Mouse (Mus musculus): ENCODE results near the gene Grasp.

DNA sequence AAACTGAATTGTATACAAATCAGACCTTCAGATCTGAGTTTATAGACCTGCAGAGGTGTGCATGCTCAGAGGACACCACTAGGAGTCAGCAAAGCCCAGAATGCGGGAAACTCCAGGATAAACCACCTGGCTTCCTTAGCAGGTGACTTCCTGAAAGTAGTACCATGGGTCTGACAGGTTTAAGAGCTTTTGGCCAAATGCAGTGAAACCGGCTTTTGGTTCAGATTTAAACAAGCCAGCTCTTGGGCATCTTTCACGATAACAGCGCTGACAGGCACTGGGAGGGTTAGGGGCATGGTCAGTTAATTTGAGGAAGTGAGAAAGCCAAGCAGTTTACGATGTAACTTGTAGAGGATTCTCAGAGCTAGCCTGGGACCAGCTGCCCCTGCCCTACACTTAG, 36.1 kb upstream of the Grasp start:
- TF ChIP-seq MYC (IDR thresholded peaks at IDR 0.05; ENCODE audit: low read depth, low read length) (no peak), TBP (IDR thresholded peaks at IDR 0.05; ENCODE audit: low read depth, low read length) (no peak), CTCF (IDR thresholded peaks at IDR 0.05 in 2 of 3, conservative IDR thresholded peaks at IDR 0.05 in 1 of 3; ENCODE audit: control insufficient read depth in 1 of 3, insufficient read depth in 1 of 3, low read depth in 2 of 3, low read length in 3 of 3, poor library complexity in 1 of 3, severe bottlenecking in 1 of 3) (peak; percentile 31 to 32 (median 32); a peak in 5 of 6 replicates), USF1 (IDR thresholded peaks at IDR 0.05; ENCODE audit: low read depth, low read length) (no peak)
